Mouse (Mus musculus) cerebral cortex, adult 2 months (tissue): ENCODE results near the gene Lgr6.

Experiments
- WGBS: fragments of 180-500 bp; shearing (Covaris S2); methylation state at CpG from one replicate; pipeline ENCODE4 v1.1.7; 2018; 5-methylcytosine and 5-hydroxymethylcytosine counted together

Gene Lgr6

GRCm38 (mm10) chr1:135105124-135105523, at the start of gene Lgr6:
Gene Lgr6 (minus strand): TSS chr1:135105276.
- WGBS: 1% methylated on average over 40 of the region's 40 CpGs

DNA sequence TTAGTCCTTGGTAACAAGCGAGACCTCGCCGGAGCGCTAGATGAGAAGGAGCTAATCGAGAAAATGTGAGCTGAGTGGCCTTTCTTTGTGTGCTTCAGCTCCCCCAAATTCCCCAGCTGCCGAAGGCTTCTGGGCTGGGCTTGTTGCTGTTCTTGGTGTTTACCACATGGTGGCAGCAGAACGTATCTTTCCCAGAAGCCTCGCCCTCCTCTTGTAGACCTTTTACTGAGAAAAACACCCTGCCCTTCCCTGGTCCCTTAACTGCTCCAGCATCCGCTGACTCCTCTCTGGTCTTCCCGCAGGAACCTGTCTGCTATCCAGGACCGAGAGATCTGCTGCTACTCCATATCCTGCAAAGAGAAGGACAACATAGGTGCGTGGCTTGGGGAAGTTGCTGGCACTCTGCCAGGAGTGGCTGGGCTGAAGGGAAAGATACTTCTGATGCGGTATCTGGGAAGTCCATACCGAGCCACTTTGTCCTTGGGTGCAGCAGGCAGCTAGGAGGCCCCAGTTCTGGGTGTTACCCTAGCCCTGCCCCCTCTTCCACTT, 49.4 kb upstream of the Lgr6 start:
- 3% methylated on average over 14 of the region's 14 CpGs for WGBS

DNA sequence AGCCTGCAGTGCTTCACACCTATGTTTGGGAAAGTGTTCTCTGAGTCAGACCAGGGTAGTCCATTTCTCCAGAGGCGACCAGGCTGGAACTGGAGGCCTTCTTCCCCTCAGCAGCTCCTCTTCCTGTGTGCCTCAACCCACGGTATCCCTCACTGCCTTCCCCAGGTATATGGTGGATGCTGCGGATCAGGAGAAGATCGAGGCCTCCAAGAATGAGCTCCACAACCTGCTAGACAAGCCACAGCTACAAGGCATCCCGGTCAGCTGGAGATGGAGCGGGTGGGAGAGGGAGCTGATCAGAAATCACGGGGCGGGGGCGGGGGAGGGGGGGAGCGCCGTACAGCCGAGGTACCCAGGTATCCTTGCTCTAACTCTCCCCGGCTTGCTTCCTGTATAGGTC, 48.9 kb upstream of the Lgr6 start:
- WGBS: 22% methylated on average over 11 of the region's 13 CpGs

DNA sequence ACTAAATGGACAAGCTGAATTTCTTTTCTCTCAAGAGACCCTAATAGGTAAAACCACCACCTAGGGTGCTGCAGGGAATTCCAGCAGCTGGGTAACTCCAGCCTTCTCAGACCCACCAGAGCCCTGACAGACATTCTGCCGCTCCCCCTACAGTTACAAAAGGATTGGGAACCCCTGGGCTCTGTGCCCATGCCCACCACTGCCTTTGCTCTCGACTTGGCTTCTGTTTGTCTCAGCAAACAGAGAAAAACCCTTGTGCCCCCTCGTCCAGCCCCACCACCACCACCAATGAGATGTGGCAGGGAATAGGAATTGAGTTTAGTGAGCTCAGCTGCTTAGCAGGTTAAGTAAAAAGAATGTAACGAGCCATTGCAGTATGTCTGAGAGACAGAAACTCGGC, 43.9 kb upstream of the Lgr6 start:
- WGBS: 26% methylated on average over 5 of the region's 5 CpGs

GRCm38 (mm10) chr1:135148476-135148875, 43.4 kb upstream of the Lgr6 start:
- 13% methylated on average over 4 of the region's 4 CpGs for WGBS

DNA sequence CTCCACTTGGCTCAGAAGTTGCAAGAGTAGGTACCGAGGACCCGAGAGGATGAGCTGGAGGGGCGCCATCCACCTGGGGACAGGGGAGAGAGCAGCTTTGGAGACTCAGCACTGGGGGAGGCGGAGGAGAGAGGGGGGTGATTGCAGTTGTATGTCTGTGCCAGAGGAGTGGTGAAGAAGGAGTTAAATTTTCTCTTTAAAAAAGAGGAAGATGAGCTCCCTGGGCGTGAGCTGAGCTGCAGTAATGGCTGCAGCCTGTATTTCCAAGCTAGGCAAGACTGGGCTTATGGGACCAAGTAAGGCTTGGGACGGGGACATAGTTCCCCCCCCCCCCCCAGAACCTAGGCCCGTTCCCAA, 42.6 kb upstream of the Lgr6 start:
- WGBS: 1% methylated on average over 7 of the region's 7 CpGs

DNA sequence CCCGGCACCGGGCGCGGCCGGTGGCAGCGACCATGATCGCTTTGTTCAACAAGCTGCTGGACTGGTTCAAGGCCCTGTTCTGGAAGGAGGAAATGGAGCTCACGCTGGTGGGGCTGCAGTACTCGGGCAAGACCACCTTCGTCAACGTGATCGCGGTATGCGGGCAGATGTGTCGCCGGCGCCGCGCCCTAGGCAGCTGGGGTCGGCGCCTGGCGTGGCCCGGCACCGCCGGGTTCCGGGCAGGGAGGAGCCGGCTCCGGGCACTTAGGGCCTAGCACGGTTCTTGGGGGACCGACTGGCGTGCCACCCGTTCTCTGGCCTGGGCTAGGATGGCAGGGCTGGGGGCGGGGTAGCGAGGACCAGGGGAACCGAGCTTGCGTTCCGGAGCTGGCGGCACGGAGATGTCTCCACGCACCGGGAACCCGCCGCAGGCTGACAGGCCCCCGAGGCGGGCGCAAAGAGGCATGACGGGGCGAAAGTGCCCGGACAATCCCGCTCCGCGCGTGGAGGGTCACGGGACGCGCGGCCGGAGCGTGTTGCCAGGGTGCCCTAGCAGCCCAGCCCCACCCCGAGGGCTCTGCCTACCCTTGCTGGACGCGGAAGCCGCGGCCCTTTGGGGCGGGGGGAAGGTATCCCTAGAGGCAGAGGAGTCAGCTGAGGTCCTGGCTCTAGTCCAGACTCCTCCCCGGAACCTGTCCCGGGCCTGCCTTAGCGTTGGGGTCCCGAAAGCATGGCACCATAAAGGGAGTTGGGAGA, 42.0 kb upstream of the Lgr6 start:
- under 1% methylated on average over 69 of the region's 69 CpGs for WGBS

DNA sequence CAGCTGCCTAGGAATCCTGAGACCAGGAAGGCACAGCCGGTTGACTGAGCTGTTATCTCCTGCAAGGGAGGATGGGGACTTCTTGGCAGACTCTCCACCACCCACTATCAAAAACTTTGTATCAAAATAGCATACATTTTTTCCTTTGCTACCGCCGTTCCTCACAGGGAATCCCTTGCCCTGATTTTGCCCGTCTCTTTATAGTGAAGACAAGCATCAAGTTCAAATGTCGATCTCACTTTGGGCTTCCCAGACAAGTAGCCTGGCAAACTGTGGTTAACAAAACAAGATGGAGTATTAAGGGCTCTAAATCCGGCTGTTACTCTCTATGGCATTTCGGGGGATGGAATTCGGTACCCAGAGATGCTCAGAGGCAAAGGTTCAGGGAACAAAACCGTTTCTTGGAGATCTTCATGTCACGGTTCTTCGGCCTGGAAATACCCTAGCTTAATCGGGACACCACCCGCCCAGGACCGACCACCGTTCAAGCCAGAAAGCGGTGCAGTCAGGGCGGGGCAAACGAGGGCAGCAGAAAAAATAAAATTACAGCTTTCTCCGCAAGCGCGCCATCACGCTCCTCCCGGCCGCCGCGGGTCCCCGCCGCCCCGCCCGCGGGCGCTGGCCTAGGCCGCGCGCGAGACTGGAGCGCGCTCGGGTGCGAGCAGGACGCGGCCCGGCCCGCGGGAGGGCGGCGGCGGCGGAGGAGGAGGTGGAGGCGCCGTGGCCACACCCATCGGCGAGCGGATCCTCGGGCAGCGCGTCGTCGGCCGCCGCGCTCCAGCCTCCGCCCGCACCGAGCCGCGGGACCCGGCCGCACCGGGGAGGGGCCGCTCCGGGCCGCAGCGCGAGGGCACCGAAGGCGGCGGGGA, 41.2 kb upstream of the Lgr6 start, which contains the start of gene Arl8a:
Gene Arl8a, plus strand, starts transcription at position 748 of the 869 bp plus-strand sequence.
- 1% methylated on average over 78 of the region's 78 CpGs for WGBS

GRCm38 (mm10) chr1:135143940-135144339, 38.9 kb upstream of the Lgr6 start:
- WGBS: 95% methylated on average over 2 of the region's 2 CpGs

- 83% methylated on average over 2 of the region's 2 CpGs for WGBS
Observed at GRCm38 (mm10) chr1:135142452-135142851, 37.4 kb upstream of the Lgr6 start.

DNA sequence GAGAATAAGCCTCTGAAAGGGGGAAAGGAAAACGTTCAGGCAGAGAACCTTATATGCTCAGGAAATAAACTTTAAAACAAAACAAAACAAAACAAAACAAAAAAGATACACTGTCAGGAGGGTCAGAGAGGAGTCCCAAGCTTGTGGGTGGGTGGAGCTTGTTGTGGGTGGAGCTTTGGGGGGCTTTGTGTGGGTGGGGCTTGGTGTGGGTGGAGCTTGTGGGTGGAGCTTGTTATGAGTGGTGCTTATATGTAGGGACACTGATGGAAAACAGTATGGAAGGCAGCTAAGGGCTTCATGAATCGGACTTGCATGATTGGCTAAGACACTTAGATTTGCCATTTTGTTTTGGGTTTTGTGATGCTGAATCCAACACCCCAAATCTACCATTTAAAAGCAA, 34.8 kb upstream of the Lgr6 start:
- 80% methylated on average over 2 of the region's 2 CpGs for WGBS

DNA sequence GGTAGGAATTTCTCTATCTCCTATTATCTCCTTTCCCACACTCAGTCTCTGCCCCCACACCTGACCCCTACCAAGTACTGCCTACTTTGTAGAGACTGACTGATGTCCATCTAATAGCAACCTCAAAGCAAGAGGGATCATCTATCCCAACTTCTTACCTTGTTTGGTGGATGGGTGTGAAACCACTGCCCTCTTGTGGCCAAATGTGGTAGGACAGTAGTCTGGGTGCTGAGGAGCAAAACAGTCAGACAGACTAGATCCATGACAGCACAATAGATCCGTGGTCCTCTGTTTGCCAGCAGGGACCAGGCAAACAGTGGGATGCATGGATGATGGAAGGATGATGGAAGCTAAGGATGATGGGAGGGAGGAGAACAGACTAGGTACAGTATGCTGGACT, 31.4 kb upstream of the Lgr6 start:
- 0% methylated on average over 1 of the region's 1 CpGs for WGBS

- 90% methylated on average over 8 of the region's 8 CpGs for WGBS
Observed at GRCm38 (mm10) chr1:135135111-135135787, 30.2 kb upstream of the Lgr6 start.

DNA sequence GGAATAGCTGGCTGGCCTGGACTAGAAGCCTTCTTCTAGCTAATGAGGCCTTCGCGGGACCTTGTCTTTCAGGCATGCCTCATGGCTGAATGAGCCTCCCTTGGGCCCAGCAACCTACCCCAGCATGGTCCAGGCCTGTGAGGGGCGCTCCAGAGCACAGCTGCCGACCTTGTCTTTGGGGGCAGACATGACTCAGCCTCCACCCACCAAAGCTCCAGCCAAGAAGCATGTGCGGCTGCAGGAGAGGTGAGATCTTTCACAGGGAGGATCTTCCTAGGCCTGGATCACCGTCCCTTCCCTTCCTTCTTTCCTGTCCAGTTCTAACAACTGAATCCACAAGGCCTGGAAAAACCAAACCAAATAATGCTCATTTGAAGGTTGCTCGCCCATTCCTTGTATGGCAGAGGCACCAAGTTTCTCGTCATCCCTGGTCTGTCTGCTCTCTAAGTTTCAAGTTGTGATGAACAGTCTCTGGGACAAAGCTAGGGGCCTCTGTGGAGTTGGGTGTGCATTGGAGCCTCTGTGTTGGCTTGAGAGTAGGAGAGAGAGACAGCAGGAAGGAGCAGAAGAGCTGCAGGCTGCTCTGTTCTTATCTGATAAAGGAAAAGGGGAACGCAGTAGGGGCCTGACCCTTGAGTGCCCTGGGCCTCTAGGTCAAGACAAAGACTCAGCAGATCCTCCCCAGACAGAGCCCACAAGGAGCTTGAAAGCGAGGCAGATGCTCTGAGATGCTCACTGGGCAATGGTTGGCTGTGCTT, 28.8 kb upstream of the Lgr6 start:
- 91% methylated on average over 10 of the region's 10 CpGs for WGBS

DNA sequence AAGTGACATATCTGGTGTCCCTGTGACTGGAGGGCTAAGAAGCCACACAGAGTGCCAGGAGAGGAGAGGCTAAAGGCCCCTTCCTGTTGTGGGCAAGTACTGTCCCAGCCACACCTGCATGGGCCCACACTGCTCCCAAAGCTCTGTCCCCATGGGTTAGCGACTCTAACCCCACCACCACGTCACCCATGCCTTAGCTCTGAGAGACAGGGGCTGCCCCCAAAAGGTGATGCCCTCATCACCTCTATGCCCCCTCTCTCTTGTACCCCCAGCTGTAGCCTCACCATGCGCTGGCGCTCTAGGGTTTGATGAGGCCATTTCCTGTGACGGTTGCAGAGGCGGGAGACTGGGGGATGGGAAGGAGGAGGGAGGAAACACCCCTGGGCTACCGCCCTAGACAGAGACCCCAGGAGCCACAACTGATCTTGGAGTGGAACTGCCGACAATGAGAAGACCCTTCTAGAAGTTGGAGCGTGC, 27.9 kb upstream of the Lgr6 start:
- WGBS: 89% methylated on average over 9 of the region's 9 CpGs

GRCm38 (mm10) chr1:135132473-135132872, 27.4 kb upstream of the Lgr6 start, which contains the start of gene Ptpn7:
Gene Ptpn7 (plus strand): TSS chr1:135132700.
- 34% methylated on average over 10 of the region's 10 CpGs for WGBS

- WGBS: 47% methylated on average over 8 of the region's 8 CpGs
Observed at GRCm38 (mm10) chr1:135131560-135131959, 26.5 kb upstream of the Lgr6 start.

DNA sequence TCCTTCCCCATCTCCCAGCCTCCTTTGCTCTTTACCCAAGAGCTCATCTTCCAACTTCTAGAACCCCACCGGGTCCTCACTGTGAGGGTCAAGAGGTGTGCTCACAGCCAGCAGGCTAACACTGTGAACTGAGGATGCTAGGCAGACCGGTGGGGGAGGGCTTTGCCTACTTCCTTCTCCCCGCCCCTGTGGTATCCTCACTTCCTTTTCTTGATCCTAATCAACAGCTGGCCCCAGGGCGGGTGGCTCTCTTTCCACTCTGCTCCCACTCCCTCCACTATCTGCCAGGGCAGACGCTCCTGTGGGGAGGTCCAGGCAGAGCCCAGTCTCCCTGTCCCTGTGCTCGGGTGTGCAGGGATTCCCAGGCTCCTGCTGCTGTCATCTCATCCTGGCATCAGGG, 26.0 kb upstream of the Lgr6 start:
- WGBS: 38% methylated on average over 6 of the region's 6 CpGs

- WGBS: 81% methylated on average over 2 of the region's 2 CpGs
Observed at GRCm38 (mm10) chr1:135130376-135131018, 25.4 kb upstream of the Lgr6 start.

GRCm38 (mm10) chr1:135129543-135130183, 24.6 kb upstream of the Lgr6 start:
- WGBS: 79% methylated on average over 9 of the region's 9 CpGs
